Mouse (Mus musculus) inflammation-experienced regulatory T-cells (primary cell): Measurements from ENCODE around the gene Ccdc73. TPM values are rescaled to one million over a fixed set of nuclear protein-coding genes. Genes with fewer than 3 reads are reported as not detected.

Experiments used
- polyA plus RNA-seq, 2 experiments: library from polyadenylated mRNA; unstranded; fragments of 100-300 nt; shearing (Covaris generic); gene quantifications; one replicate each; pipeline ENCODE4 v1.2.1; 2017

Gene Ccdc73
- 1 to 10 TPM; 1.8 to 1.9 TPM for polyA plus RNA-seq

DNA sequence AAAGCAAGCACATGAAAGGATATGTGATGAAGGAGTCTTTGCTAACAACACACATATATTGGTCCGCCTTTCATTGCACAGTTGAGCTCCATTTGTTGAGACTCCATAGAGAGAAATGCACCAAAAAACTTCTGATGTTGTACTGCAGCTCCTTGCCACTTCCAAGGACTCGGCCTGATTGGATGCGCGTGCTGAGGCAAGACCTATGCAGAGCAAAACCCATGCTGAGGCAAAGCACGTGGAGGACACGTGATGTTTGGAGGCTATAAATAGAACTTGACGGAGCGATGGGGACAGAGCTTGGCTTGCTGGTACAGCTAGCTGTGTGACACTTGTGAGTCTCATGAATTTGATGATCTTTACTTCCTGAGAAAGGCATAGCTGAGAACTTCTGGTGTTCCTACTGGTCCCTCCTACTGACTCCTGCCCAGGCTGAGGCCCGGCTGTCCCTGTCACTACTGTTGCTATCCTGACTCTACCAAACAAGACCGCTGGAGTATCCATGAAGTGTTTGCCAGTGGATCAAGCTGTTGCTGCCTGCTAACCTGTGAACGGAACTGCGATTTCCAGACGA, at the start of gene Ccdc73:
Gene Ccdc73, plus strand, starts transcription at position 524 of the 574 bp plus-strand sequence.

DNA sequence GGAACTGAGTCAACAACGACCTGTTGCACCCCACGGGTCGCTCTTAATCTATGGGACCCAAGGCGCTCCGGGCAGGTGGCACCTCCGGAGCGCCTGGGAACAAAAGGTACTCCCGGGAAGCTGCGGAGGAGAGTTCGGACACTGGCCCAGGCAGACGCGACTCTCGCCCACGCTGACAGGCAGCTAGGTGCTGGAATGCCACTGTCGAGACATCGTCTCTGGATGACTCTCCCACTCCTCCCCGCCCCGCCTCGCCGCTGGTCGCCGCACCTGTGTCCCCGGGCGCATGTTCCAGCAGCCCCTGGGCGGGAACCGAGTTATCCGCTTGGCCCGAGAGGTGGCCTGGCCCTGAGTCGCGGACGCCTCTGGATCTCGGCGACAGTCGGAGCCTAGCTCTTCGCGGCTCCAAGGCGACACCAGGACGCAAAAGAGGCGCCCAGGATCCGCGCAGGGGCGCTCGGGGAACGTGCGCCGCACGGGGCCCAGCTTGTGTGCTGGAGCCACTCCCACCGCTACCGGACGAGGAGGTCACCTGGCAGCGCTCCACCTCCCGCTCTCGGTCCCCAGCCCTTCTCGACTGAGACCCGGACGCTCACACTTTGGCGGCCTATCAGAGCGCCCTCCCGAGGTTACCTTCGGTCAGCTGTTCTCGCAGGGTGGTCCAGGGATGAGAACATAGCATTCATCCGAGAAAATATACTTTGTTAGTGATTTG, 18.2 kb upstream of the Ccdc73 start, which contains the start of gene Prrg4:
Gene Prrg4, minus strand, starts transcription at position 601 of the 715 bp plus-strand sequence.

DNA sequence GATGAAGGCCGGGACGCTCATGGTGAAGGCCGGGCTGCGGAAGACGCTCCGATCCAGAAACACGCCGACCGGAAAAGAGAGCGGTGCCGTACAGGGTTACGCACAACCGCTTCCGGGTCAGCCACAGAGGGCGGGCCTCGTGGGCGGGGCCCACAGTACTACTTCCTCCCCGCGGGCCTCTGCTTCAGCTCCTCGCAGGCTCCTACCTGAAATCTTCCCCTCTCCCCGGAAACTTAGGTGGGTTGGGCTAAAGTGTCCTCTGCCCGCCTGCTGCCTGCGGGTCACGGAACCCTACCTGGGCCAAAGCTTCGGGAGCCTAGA, 149.3 kb downstream of the Ccdc73 start, which contains the start of gene Eif3m:
Gene Eif3m, minus strand, starts transcription at position 114 of the 321 bp plus-strand sequence.

Other genes starting within 250 kb of the Ccdc73 start
- 1 to 10 TPM; 1.3 to 4.8 TPM for gene Tcp11l1, start 155.6 kb upstream of the Ccdc73 start, polyA plus RNA-seq
- 1 to 10 TPM in 1 of 2 experiments, under 1 TPM in 1; 0.30 to 1.8 TPM for gene Pin1rt1, start 151.4 kb upstream of the Ccdc73 start, polyA plus RNA-seq
- under 1 TPM; 0.17 to 0.72 TPM for gene Depdc7, start 124.9 kb upstream of the Ccdc73 start, polyA plus RNA-seq
- gene Qser1, start 51.0 kb upstream of the Ccdc73 start, polyA plus RNA-seq, result 1 to 10 TPM; 2.7 to 3.9 TPM
- gene Prrg4, start 17.9 kb upstream of the Ccdc73 start, polyA plus RNA-seq, result 1 to 10 TPM; 1.4 to 2.9 TPM
- 100 to 1,000 TPM; 268 to 287 TPM for gene Eif3m, start 149.3 kb downstream of the Ccdc73 start, polyA plus RNA-seq
- gene Gm11060, start 224.2 kb downstream of the Ccdc73 start, polyA plus RNA-seq, result not detected